Mouse (Mus musculus) c-Kit-positive CD71-positive TER-119-positive erythroid progenitor cells, embryonic 14.5 days (primary cell): Measurements from ENCODE around the gene Schip1.

Source experiments
- DNase-seq: peaks from one replicate; pipeline ENCODE4 v3.0.0-alpha.2; 2013; ENCODE audit warnings: low spot score

Schip1 gene

GRCm38 (mm10) chr3:68270246-68270645 is 205.6 kb downstream of the Schip1 start:
- DNase-seq: no peak

DNA sequence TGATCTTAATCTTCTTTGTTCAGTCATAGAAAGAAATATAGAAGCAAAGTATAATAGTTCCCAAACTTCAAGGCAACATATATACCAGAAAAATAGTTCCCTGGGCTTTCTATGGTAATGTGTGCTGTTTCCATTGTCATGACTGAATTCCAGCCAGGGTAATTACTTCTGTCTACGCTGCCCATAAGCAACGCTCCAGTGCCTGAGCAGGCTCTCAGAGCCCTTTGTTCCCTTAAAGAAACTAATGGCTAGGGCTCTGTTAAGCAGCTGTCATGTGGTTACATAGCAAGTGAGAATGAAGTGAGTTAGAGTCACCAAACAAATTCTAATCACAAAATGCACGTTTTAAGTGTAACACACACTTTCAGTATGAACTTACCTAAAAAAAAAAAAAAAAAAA is 206.9 kb downstream of the Schip1 start:
- DNase-seq: no peak

DNA sequence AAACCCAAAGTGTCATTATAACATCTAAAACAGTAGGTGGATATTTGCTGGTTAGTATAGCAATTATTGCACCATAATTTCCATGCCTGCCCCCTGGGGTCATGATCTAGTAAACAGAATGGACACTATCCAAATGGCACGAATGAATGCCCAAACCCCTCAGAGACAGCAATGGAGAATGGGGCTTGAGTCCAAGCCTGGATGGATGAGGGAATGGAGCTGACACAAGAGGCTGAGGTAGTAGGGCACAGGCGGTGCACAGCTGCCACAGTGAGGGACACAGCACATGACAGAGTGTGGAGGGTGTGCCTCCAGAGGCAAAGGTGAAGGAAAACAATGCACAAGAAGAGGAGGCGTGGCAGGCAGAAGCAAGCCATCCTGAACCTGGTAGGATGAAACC is 207.3 kb downstream of the Schip1 start:
- no peak for DNase-seq

GRCm38 (mm10) chr3:68282844-68283594 is 218.4 kb downstream of the Schip1 start:
- no peak for DNase-seq

DNA sequence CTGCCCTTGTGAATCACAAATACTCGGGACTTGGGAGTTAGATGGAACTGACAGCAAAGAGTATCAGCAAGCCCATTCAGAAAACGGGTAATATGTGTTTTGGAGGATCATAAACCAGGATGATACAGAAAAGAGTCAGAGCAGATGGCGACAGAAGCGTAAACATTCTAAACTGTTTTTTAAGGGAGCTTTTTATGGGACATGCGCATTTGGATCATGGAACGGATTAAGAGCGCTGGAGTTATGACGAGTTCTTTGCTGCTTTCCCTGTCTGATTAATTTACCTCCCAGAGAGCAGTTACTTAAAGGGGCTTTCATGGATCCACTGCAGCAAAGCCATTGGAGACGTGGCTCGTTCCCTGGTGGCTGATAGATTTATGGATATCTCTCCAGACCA is 219.0 kb downstream of the Schip1 start:
- no peak for DNase-seq

DNA sequence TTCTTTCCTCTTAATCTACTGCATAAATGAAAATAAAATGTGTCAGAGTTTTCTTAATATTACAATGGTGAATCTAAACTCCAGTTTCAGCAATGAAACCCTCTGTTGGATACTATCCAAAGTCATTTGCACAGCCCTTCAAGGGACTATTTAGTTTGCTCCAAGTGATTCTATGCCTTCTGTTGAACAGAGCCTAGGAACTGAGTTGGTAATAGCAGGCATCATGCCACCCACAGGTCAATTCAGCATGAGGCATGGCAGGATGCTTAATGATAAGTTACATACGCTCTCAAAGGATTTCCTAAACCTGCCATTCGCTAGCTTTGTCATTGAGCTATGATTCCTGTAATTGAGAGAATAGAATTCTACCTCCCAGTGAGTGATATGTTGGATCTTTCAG is 219.9 kb downstream of the Schip1 start:
- DNase-seq: no peak

DNA sequence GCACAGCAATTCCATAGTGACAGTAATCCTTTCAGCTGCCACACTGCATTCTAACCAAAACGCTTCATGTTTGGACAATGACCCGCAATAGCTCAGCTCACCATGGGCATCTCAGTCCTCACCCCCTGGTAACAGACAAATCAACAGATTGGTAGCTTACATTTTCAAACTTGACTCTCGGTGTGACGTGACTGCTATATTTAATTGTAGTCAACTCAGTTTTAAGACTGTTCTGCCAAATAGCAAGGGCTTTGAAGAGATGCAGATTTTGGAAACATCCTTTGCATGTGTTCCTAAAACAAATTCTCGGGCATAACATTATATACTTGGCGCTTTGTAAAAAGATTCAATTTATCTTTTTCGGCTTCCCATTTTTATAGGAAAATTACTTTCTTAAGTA is 232.2 kb downstream of the Schip1 start:
- DNase-seq: no peak

DNA sequence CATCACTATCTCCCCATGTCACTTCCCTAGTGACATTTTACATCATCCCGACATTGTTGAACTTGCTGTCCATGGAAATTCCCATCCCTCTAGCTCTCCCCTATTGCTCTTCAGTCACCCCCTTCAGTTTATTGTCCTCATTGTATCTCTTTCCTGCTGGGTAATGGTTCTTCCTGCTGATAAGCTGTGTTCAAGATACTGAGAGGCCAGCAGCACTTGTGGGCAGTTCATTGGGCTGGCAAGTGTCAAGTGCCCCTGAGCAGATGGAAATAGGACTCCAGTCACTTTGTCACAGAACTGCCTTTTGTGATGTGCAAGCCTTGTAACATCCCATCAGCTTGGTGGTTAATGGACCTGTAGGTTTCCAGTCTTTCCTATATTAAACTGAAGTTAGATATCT is 241.0 kb downstream of the Schip1 start:
- no peak for DNase-seq

DNA sequence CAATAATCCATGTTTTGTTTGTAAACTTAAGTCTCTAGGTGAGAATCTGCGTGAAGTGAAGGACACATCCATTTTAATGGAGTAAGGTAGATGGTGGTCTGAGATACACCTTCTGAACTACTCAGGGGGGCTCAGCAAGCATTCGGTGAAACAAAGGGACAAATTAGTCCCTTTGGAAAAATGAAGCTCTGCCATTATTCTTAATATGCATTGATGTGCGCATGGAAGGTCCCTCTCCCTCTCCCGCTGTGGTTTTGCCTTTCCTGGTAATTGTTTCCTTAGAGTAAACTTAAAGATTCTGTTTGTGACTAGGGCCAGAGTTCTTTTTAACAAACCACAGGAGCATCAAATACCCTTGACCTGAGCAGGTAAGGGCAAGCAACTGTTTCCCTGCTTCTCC is 242.1 kb downstream of the Schip1 start:
- DNase-seq: no peak

DNA sequence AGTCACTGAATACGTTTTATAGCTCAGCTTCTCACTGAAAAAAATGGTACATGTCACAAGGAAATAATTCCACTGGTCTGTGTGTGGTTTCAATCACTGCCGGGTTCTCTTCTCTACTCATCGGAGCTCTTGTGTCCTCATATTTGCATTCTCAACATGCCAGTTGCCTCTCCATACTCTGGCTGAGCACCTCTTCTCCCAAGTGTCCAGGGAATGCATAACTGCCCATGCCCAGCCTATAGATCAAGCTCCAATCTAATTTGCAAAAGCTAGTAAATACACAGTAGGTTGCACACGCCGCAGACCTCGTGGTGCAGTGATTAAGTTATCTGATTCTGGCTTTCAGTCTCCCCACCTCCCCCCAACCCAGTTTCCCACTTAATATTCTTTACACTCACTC is 261.0 kb downstream of the Schip1 start:
- no peak for DNase-seq

- no peak for DNase-seq
Measured at GRCm38 (mm10) chr3:68332515-68332914, 267.9 kb downstream of the Schip1 start.

GRCm38 (mm10) chr3:68335501-68335900 is 270.9 kb downstream of the Schip1 start:
- no peak for DNase-seq

DNA sequence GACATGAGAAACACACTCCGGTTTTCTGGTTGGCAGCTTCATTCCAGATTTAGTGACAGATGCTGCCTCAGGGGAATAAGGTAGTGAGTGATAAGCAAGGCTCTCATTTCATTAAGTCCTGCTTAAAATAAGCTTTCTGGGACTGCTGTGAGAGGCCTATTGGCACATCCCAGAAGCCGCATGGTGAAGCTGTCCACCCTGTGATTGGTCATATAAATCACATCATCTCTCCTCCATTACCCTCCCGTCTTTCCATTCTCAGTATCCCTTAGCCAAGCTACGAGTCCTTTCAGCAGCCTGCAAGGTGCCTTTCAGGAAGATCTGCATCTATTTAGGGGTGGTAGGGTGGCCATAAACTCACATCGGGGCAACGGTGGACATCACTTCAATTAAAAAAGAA is 286.0 kb downstream of the Schip1 start:
- no peak for DNase-seq

GRCm38 (mm10) chr3:68351461-68351860 is 286.9 kb downstream of the Schip1 start:
- no peak for DNase-seq

GRCm38 (mm10) chr3:68352961-68353360 is 288.4 kb downstream of the Schip1 start:
- no peak for DNase-seq

DNA sequence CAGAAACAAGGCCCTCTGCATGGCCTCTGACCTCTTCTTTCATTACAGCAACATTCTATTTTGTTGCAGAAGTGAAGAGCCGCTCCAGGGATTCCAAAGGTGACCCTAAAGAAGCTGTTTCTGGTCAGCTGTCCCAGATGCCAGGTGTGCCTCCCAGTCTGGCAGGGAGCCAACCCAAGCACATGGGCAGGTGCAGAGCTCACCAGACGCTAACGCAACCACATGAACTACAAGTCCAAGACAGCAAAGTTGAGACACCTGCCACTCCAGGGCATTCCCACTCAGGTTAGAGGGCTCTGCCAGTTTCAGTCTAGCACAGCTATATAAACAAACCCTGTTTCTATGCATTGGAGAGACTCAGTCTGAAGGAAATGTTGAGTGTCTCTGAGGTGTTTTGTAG is 288.9 kb downstream of the Schip1 start:
- no peak for DNase-seq

- no peak for DNase-seq
Measured at GRCm38 (mm10) chr3:68356516-68356915, 291.9 kb downstream of the Schip1 start.

DNA sequence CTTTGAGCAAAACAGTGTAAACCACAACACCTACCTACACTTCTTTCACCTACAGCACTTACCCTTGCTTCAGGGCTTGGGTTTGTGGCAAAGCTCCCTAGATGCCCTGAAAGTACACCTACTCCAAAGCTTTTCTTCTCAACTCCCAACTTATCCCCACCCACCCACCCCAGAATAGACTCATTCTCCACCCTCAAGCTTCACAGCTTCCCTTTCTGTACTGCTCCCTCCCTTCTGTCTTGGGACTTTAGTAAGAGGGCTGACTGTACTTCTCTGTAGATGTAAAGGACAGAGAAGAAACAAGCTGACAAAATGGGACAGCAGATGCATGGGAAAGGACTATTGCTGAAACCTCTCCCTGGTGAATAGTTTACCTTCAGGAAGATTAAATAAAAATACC is 303.4 kb downstream of the Schip1 start:
- DNase-seq: no peak

DNA sequence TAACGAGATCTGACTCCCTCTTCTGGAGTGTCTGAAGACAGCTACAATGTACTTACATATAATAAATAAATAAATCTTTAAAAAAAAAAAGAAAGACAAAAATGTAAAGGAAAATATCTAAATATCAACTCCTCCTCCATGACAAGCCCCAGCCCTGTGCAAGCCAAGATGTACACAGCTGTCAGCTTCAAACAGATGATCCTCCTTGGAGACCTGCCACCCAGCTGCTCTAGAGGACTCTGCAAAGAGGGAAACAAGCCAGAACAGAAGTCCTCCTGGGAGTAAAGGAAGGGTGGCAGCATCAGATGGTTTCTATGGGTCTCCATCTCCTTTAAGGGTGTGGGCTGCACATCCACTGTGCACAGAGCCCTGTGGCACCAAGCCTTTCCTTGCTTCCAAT is 308.3 kb downstream of the Schip1 start:
- no peak for DNase-seq

DNA sequence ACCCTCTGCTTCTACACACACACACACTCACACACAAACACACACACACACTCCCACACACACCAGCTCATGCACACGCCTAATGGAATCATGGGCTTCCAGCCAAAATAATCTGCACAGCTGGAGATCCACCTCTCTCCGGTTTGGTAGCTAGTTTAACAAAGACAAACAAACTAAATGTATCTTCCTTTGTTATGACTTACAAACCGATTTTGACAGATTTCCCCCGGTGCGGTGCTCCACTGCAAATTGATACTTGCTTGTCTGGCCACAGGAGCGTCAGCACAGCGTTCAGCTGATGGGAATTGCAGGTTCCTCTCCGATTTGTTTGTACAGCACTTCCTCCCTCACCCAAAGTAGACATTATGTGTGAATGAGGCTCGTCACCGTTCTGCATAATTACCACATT is 310.5 kb downstream of the Schip1 start:
- DNase-seq: no peak

- DNase-seq: no peak
Measured at GRCm38 (mm10) chr3:68377452-68378198, 313.0 kb downstream of the Schip1 start.

DNA sequence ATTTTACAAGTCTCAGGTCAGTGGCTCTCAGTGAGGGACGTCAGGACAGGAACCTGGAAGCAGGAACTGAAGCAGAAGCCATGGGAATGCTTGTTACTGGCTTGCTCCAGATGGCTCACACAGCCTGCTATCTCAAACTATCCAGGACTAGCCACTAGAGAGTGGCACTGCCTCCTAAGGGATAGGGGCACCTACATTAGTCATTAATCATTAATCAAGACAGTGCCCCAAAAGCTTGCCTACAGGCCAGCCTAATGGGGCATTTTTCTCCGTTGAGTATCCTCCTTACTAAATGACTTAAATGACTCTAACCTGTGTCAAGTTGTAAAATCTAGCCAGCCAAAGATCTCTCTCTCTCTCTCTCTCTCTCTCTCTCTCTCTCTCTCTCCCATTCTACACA is 314.2 kb downstream of the Schip1 start:
- no peak for DNase-seq

- DNase-seq: no peak
Measured at GRCm38 (mm10) chr3:68379242-68379641, 314.6 kb downstream of the Schip1 start.

GRCm38 (mm10) chr3:68383672-68384071 is 319.1 kb downstream of the Schip1 start:
- no peak for DNase-seq
